Mouse (Mus musculus) heart, embryonic 14.5 days (tissue): ENCODE results near the gene Ggnbp2. TPM values are rescaled to one million over a fixed set of nuclear protein-coding genes. Genes with fewer than 3 reads are reported as not detected.

Source experiments
- ATAC-seq: fragments of 200-750 bp; cut with Nextera tagmentation; 2 replicates; pipeline ENCODE4 v1.8.0; 2017; ENCODE audit warnings: low read depth, moderate TSS enrichment; ENCODE audit not compliant: insufficient number of reproducible peaks, insufficient read depth, low FRiP score
- H3K27ac ChIP-seq, 2 experiments: fragments of 200-500 bp in 1 of 2; fragments of 300-500 bp in 1 of 2; sonication (generic) in 1 of 2; replicated peaks in 1 of 2; 2 replicates each; pipeline ENCODE4 v1.5.1; 2012 to 2014; ENCODE audit warnings: low read depth in 2 of 2, low read length in 2 of 2, control low read depth in 1 of 2, mild to moderate bottlenecking in 1 of 2, mixed read lengths in 1 of 2; ENCODE audit not compliant: control insufficient read depth in 1 of 2, insufficient read depth in 1 of 2
- H3K27me3 ChIP-seq: fragments of 300-500 bp; sonication (generic); 2 replicates; pipeline ENCODE4 v1.6.1; 2014; ENCODE audit warnings: mild to moderate bottlenecking, low read length, control low read depth; ENCODE audit not compliant: control insufficient read depth, insufficient read depth
- H3K36me3 ChIP-seq: fragments of 300-500 bp; sonication (generic); 2 replicates; pipeline ENCODE4 v1.6.1; 2014; ENCODE audit warnings: mild to moderate bottlenecking, control low read depth, low read length, mixed read lengths; ENCODE audit not compliant: control insufficient read depth, insufficient read depth
- H3K4me1 ChIP-seq, 2 experiments: fragments of 200-500 bp in 1 of 2; fragments of 300-500 bp in 1 of 2; sonication (generic) in 1 of 2; 2 replicates each; pipeline ENCODE4 v1.6.1; 2012 to 2014; ENCODE audit warnings: low read length in 2 of 2, control low read depth in 1 of 2, mixed read lengths in 1 of 2; ENCODE audit not compliant: control insufficient read depth in 2 of 2, insufficient read depth in 2 of 2
- H3K4me2 ChIP-seq: fragments of 300-500 bp; sonication (generic); 2 replicates; pipeline ENCODE4 v1.6.1; 2014; ENCODE audit warnings: mild to moderate bottlenecking, low read length
- H3K4me3 ChIP-seq, 2 experiments: fragments of 200-500 bp in 1 of 2; fragments of 300-500 bp in 1 of 2; sonication (generic) in 1 of 2; 2 replicates each; pipeline ENCODE4 v1.5.1; 2012 to 2014; ENCODE audit warnings: low read length in 2 of 2, mild to moderate bottlenecking in 2 of 2, control low read depth in 1 of 2, low read depth in 1 of 2, moderate library complexity in 1 of 2; ENCODE audit not compliant: control insufficient read depth in 1 of 2, insufficient read depth in 1 of 2
- H3K9ac ChIP-seq: fragments of 300-500 bp; sonication (generic); 2 replicates; pipeline ENCODE4 v1.6.1; 2014; ENCODE audit warnings: mild to moderate bottlenecking, low read length
- H3K9me3 ChIP-seq: fragments of 300-500 bp; sonication (generic); 2 replicates; pipeline ENCODE4 v1.6.1; 2016; ENCODE audit warnings: low read length, control low read depth; ENCODE audit not compliant: control insufficient read depth
- WGBS: fragments of 180-500 bp; shearing (Covaris S2); extraction: QIAGEN DNeasy Blood & Tissue Kit; methylation state at CpG from one replicate; pipeline ENCODE4 v1.1.7; 2014; 5-methylcytosine and 5-hydroxymethylcytosine counted together
- polyA plus RNA-seq: library from polyadenylated mRNA; unstranded; fragments of >200 nt; fragmentation: Nextera tagmentation; extraction: Ambion mirVana; gene quantifications from 2 replicates; pipeline ENCODE4 v1.2.1, GENCODE M21; 2014

Gene Ggnbp2
- polyA plus RNA-seq, 1 experiment from 2014 or later: 54.4 TPM

DNA sequence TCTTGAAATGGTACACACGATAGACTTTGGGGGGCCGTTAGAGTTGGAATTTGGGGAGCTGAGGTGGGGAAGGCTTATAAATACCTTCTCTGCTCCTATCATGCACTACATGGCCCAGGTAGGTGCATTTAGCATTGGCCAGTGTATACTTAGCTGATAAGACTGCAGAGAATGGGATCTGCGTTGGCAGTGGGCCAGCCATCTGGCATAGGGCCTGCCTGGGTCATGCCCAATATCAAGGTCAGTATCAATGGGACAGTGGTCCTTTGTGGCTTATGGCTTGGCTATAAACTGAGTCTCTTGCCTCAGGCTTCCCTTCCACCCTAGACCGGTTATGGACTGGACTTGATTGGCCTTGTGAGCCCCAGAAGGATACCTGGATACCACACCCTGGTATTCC is 66.2 kb downstream of the Ggnbp2 start:
- no peak for ATAC-seq
- no peak overlapping the region for H3K4me3 ChIP-seq
- no peak overlapping the region for H3K27ac ChIP-seq
- no peak overlapping the region for H3K9ac ChIP-seq
- WGBS: 80% methylated on average over 4 of the region's 4 CpGs
- H3K27me3 ChIP-seq: no peaks in the 10 kb centered on the region
- H3K4me1 ChIP-seq: no peaks in the 10 kb centered on the region
- H3K36me3 ChIP-seq: no peaks in the 10 kb centered on the region
- H3K4me2 ChIP-seq: no peak overlapping the region
- H3K9me3 ChIP-seq: no peaks in the 10 kb centered on the region

DNA sequence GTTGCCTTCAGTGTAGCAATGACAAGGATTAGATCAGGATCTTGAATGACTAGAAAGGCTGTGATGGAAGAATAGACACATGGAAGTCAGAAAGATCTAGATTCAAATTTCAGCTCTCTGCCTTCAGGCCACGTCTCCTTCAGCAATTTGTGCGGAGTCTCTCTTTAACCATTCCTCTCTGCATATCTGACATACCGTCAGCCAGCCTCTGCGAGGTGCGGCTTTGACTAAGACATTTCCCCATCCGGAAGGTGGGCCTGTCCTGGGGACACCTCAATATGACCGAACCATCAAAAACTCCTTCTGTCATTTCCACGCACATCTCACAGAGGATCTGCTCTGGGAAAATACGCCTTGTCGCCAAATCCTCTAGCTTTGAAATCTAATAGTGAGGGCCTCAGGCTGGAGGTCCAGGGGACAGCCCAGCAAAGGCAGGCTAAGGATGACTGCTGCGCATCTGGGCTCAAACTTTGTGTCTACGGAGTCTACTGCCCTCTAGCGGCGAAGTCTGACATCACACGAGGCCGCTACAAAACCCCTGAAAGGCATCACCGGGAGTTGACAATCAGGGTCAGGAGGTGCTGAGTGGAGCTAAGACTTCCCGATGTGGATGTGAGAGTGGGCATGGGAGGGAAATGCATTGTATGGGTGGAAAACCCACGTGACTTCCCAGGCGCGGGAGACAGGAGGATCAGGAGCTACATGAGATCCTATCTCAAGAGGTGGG is 72.8 kb downstream of the Ggnbp2 start:
- peaks cover 8% of the 10 kb centered on the region for H3K27me3 ChIP-seq
- no peaks in the 10 kb centered on the region for H3K36me3 ChIP-seq
- 0 out of 2 replicates have a peak, but pooled peaks cover 2% of the 10 kb centered on the region for H3K9me3 ChIP-seq
- ATAC-seq: no peak
- 19% methylated on average over 21 of the region's 21 CpGs for WGBS
- H3K4me2 ChIP-seq: no peak overlapping the region
- H3K4me1 ChIP-seq: no peaks in the 10 kb centered on the region
- H3K27ac ChIP-seq: no peak overlapping the region
- no peak overlapping the region for H3K9ac ChIP-seq
- no peak overlapping the region for H3K4me3 ChIP-seq

DNA sequence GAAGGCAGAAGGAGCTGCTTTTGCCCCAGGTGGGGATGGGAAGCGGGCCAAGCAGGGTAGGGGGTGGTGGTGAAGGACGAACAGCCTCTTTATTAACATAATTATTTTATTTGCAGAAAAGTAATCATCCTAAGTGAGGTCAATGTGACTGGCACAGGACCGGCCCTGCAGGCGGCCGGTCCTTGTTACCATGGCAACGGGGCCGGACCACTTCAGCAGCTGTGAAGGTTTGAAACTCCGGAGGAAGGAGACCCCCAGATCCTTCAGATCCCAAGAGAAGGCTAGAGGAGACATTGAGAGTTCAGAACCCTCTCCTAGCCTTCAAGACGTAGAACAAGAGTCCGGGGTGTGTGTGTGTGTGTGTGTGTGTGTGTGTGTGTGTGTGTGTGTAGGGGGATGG is 73.6 kb downstream of the Ggnbp2 start:
- no peaks in the 10 kb centered on the region for H3K36me3 ChIP-seq
- no peak overlapping the region for H3K9ac ChIP-seq
- H3K9me3 ChIP-seq: 0 out of 2 replicates have a peak, but pooled peaks cover 2% of the 10 kb centered on the region
- H3K27me3 ChIP-seq: peaks cover 9% of the 10 kb centered on the region
- ATAC-seq: no peak
- no peak overlapping the region for H3K27ac ChIP-seq
- H3K4me3 ChIP-seq: no peak overlapping the region
- WGBS: 58% methylated on average over 10 of the region's 10 CpGs
- no peak overlapping the region for H3K4me2 ChIP-seq
- no peaks in the 10 kb centered on the region for H3K4me1 ChIP-seq

DNA sequence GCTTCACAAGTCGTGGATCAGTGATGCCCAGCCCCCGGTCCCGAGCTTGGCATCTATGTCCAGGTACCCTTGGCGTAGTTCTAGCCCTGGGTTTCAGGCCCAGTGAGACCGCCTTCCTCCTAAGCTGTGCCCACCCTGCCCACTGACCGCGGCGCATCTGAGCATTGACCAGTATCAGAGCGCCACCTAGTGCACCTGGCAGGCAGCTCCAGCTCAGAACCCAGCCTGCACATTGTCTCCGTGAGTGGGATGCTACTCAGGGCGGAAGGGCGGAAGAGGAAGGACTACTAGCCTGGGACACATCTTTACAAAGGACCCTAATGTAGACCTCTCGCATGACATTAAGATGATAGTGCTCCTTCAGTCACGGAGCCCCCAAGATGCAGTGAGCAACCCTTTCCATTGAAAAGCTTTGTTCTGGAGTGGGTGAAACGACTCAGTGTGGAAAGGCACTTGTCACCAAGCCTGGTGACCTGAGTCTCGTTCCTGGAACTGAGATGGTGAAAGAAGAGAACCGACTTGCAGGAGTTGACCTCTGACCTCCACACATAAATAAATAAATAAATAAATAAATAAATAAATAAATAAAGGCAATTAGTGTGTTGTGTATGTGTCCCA is 76.0 kb downstream of the Ggnbp2 start:
- ATAC-seq: peak; percentile 33; the same call in 1 of the 2 replicates
- 7% methylated on average over 17 of the region's 17 CpGs for whole genome bisulfite sequencing
- Histone ChIP-seq H3K27me3 (peaks cover 13% of the 10 kb centered on the region), H3K9me3 (0 out of 2 replicates have a peak, but pooled peaks cover 2% of the 10 kb centered on the region), H3K27ac (no peak overlapping the region), H3K4me1 (no peaks in the 10 kb centered on the region), H3K4me3 (no peak overlapping the region), H3K9ac (no peak overlapping the region), H3K4me2 (peak overlapping the region; percentile 39), H3K36me3 (no peaks in the 10 kb centered on the region)

- Histone ChIP-seq H3K27ac (no peak overlapping the region), H3K27me3 (peaks cover 13% of the 10 kb centered on the region), H3K4me1 (no peaks in the 10 kb centered on the region), H3K9ac (no peak overlapping the region), H3K36me3 (no peaks in the 10 kb centered on the region), H3K9me3 (0 out of 2 replicates have a peak, but pooled peaks cover 2% of the 10 kb centered on the region), H3K4me3 (no peak overlapping the region), H3K4me2 (no peak overlapping the region)
- no peak for ATAC-seq
Measured at GRCm38 (mm10) chr11:84793545-84793944, 77.1 kb downstream of the Ggnbp2 start.

DNA sequence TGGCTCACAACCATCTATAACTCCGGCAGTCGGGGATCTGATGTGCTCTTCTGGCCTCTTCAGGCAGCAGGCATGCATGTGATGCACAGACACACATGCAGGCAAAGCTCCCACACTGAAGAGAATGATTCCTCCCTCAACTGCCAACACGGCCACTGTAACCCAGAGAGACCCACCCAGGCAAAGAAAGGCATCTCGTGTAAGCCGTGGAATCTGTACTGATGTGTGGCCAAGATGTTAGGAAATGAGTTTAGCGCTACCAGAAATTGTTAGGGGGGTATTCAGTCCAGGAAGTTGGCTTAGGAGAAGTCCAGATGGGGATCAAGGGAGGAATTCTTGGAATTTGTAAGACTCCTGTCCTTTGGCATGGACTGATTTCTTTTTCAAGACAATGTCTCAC is 80.2 kb downstream of the Ggnbp2 start:
- ATAC-seq: no peak
- H3K4me2 ChIP-seq: no peak overlapping the region
- H3K27ac ChIP-seq: no peak overlapping the region
- WGBS: 75% methylated on average over 6 of the region's 6 CpGs
- no peaks in the 10 kb centered on the region for H3K36me3 ChIP-seq
- H3K9me3 ChIP-seq: 0 out of 2 replicates have a peak, but pooled peaks cover 2% of the 10 kb centered on the region
- peaks cover 5% of the 10 kb centered on the region; the same call in 1 of the 2 replicates for H3K27me3 ChIP-seq
- no peak overlapping the region for H3K4me3 ChIP-seq
- no peak overlapping the region for H3K9ac ChIP-seq
- no peaks in the 10 kb centered on the region for H3K4me1 ChIP-seq
